Mouse (Mus musculus) right cerebral cortex, postnatal 36 days (tissue): Measurements from ENCODE around the gene Mreg.
A peak's percentile ranks its signal among the peaks of the same experiment; 100 is the strongest.
"Not testable (repeated sequence)": the region's sequence is repeated elsewhere in the genome, so short reads cannot be mapped to it uniquely, and the experiment has no call there.

Experiments
- DNase-seq, 2 experiments: peaks; one replicate each; pipeline ENCODE4 v3.0.0; 2022; ENCODE audit warnings: low spot score in 2 of 2, mixed read lengths in 1 of 2

Gene Mreg

GRCm38 (mm10) chr1:72211701-72212699, at the start of gene Mreg:
TSS of gene Mreg (minus strand) at chr1:72212307.
- peak; percentile 21 to 32 for DNase-seq

- no peak for DNase-seq
Observed at GRCm38 (mm10) chr1:72256381-72257256, 44.5 kb upstream of the Mreg start.

- no peak for DNase-seq
Observed at GRCm38 (mm10) chr1:72255854-72256175, 43.7 kb upstream of the Mreg start.

GRCm38 (mm10) chr1:72255062-72255853, 43.2 kb upstream of the Mreg start:
- peak; percentile 18 to 21 for DNase-seq

GRCm38 (mm10) chr1:72254545-72255061, 42.5 kb upstream of the Mreg start:
- DNase-seq: peak; percentile 74 to 76

GRCm38 (mm10) chr1:72253881-72254491, 41.9 kb upstream of the Mreg start:
- no peak for DNase-seq

- no peak for DNase-seq
Observed at GRCm38 (mm10) chr1:72251806-72252205, 39.7 kb upstream of the Mreg start.

GRCm38 (mm10) chr1:72248226-72248737, 36.2 kb upstream of the Mreg start:
- not testable (repeated sequence) for DNase-seq

GRCm38 (mm10) chr1:72244317-72245036, 32.4 kb upstream of the Mreg start:
- no peak for DNase-seq

GRCm38 (mm10) chr1:72243656-72244316, 31.7 kb upstream of the Mreg start:
- peak; percentile 95 for DNase-seq

GRCm38 (mm10) chr1:72242581-72243143, 30.6 kb upstream of the Mreg start:
- no peak for DNase-seq

- not testable (repeated sequence) for DNase-seq
Observed at GRCm38 (mm10) chr1:72239113-72239512, 27.0 kb upstream of the Mreg start.

- no peak for DNase-seq
Observed at GRCm38 (mm10) chr1:72238016-72238580, 26.0 kb upstream of the Mreg start.

GRCm38 (mm10) chr1:72237007-72237775, 25.1 kb upstream of the Mreg start:
- DNase-seq: peak; percentile 27 to 36

GRCm38 (mm10) chr1:72236363-72237006, 24.4 kb upstream of the Mreg start:
- peak; percentile 55 to 72 for DNase-seq

GRCm38 (mm10) chr1:72232592-72232991, 20.5 kb upstream of the Mreg start:
- DNase-seq: not testable (repeated sequence)

GRCm38 (mm10) chr1:72228974-72229373, 16.9 kb upstream of the Mreg start:
- no peak for DNase-seq
